Mouse (Mus musculus): Measurements from ENCODE around the gene Ncmap. TPM values are rescaled to one million over a fixed set of nuclear protein-coding genes. Genes with fewer than 3 reads are reported as not detected.

Gene Ncmap
- 89.7 TPM for polyA plus RNA-seq (2017; shearing (Covaris generic))

DNA sequence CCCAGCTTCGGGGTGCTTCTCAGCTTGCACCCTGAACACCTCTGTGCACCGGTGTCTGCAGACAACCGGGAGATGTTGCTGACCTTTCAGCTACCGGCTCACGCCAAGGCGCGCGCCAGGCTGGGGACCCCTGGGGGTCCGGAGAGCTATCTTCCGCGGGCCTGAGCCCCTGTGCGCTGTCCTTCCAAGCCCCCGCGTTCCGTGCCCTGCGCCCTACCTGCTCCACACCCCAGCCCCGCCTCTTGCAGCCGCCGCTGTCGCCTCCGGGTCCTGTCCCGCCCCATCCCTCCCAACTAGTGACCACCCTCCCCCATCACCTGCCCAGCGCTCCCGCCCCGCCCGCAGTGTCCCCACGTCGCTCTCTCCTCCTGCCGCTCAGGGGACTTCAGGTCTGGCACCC, at the start of gene Ncmap:
Gene Ncmap (minus strand): TSS at position 237 of the 400 bp plus-strand sequence.

DNA sequence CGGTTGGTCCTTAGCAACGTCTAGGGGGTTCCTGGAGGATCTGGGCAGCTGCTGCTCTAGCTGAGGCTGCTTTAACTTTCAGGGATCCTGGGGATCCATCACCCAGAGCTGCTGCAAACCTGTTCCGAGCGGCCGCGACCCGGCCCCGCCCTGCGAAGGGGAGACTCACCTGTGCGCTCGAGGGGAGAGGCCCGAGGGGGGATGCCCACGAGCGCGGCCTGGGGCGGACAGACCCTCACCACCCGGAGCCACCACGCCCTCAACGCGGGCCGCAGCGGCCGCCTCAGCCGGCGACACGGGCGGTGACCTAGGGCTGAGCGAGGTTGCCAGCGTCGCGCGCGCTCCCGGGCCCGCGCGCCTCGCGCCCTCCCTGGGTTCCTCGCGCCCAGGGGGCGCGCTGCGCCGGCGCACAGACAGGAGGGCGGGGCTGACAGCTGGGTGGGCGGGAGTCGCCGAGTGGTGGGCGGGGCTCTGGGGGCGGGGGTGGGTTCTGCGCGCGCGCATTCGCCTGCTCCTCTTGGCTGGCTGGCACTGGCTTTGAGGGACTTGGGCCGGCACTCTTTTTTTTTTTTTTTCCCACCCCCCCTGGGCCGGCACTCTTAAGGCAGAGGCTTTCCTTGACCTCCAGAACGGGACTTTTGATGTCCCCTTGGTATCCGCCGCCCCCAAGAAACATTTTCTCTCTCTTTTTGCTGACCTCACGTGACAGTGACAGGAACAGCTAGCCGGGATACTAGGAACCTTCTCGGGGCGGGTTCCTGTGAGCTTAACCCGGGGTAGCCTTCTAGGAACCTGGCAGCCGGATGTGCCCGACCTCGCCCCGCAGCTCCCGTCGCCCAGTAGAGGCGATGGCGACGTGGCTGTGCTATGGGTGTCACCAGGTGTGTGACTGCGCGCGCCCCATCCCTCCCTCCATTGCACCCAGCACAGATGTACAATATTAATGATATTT, 35.7 kb upstream of the Ncmap start, which contains the start of gene Rcan3:
Gene Rcan3 (minus strand): TSS at position 411 of the 952 bp plus-strand sequence.

DNA sequence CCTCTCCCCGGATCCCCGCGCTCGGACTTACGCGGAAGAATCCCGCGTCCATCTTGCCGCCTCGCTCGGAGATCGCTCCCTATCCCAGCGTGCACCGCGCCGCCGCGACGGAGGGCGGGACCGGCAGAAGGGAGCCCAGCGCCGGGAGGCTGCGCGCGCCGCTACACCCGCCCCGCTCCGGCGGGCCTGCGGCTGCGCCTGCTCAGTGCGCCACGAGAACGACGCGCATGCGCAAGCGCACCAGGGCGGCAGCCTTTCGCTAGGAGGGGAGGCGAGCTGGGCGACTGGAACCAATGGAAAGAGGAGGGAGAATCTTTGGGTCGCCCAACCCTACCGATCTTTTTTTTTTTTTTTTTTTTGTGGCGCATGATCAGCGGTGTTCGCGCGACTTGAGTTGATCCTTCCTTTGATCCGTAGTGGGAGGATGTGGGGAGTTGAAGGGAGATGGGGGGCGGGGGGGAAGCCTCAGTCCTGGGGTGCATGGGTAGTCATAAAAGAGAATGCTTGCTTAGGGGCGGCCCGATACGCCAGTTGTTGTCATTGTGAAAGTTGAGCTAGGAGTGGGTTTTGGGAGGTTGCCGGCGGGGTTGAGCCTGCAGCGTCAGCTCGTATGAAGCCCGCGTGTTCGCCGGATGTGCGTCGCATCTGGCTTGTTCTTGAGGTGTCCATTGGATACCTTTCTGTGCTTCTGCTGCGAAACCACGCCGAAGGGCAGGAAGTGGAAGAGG, 44.8 kb downstream of the Ncmap start, which contains the start of gene Srrm1:
Gene Srrm1 (minus strand): TSS at position 256 of the 728 bp plus-strand sequence.

Other genes starting within 250 kb of the Ncmap start
- gene Clic4, start 125.4 kb downstream of the Ncmap start, polyA plus RNA-seq (2017; shearing (Covaris generic)): 10.7 TPM
- gene Srrm1, start 44.9 kb downstream of the Ncmap start, polyA plus RNA-seq (2017; shearing (Covaris generic)): 207 TPM
- gene Rcan3, start 35.6 kb upstream of the Ncmap start, polyA plus RNA-seq (2017; shearing (Covaris generic)): 25.3 TPM
- gene Stpg1, start 96.6 kb upstream of the Ncmap start, polyA plus RNA-seq (2017; shearing (Covaris generic)): not detected
- gene Nipal3, start 96.8 kb upstream of the Ncmap start, polyA plus RNA-seq (2017; shearing (Covaris generic)): 16.0 TPM
- not detected for gene Grhl3, start 175.4 kb upstream of the Ncmap start, polyA plus RNA-seq (2017; shearing (Covaris generic))

Measured in inflammation-experienced regulatory T-cells, adult 16 weeks (primary cell).